Mouse (Mus musculus): Measurements from ENCODE around the gene Ano10. TPM values are rescaled to one million over a fixed set of nuclear protein-coding genes. Genes with fewer than 3 reads are reported as not detected.
A peak's percentile ranks its signal among the peaks of the same experiment; 100 is the strongest.
"Not testable (repeated sequence)": the region's sequence is repeated elsewhere in the genome, so short reads cannot be mapped to it uniquely, and the experiment has no call there.

Ano10 gene
- total RNA-seq, 2 experiments from 2014 or later, result 18.3 to 18.8 TPM

- TF ChIP-seq CTCF (conservative IDR thresholded peaks at IDR 0.05), result no peak
- no peak for DNase-seq (ENCODE audit: low spot score in 2 of 2)
- peak overlapping the region; percentile 23; the same call in 1 of the 2 replicates for H3K27ac ChIP-seq
- no peak overlapping the region for H3K4me3 ChIP-seq
These were observed 115.8 kb downstream of the Ano10 start for GRCm38 (mm10) chr9:122178427-122178826.

- Histone ChIP-seq H3K4me3 (no peak overlapping the region), H3K27ac (no peak overlapping the region; the same call in 1 of the 2 replicates)
- no peak for DNase-seq (ENCODE audit: low spot score in 2 of 2)
- no peak for TF ChIP-seq CTCF (conservative IDR thresholded peaks at IDR 0.05)
These were observed 116.7 kb downstream of the Ano10 start for GRCm38 (mm10) chr9:122177256-122178220.

- no peak overlapping the region for H3K4me3 ChIP-seq
- no peak overlapping the region for H3K27ac ChIP-seq
- no peak for TF ChIP-seq CTCF (conservative IDR thresholded peaks at IDR 0.05)
- DNase-seq (ENCODE audit: low spot score in 2 of 2), result no peak
These were observed 119.5 kb downstream of the Ano10 start for GRCm38 (mm10) chr9:122174723-122175122.

GRCm38 (mm10) chr9:122173405-122174233 is 120.6 kb downstream of the Ano10 start:
- DNase-seq (ENCODE audit: low spot score in 2 of 2), result no peak
- TF ChIP-seq CTCF (conservative IDR thresholded peaks at IDR 0.05), result no peak
- no peak overlapping the region for H3K4me3 ChIP-seq

GRCm38 (mm10) chr9:122172612-122173186 is 121.5 kb downstream of the Ano10 start:
- no peak overlapping the region for H3K4me3 ChIP-seq
- no peak overlapping the region for H3K27ac ChIP-seq
- no peak for DNase-seq (ENCODE audit: low spot score in 2 of 2)
- TF ChIP-seq CTCF (conservative IDR thresholded peaks at IDR 0.05), result peak; percentile 40; the same call in 1 of the 2 replicates

More at GRCm38 (mm10) chr9:122173405-122174233, 120.6 kb downstream of the Ano10 start:
- no peak overlapping the region for H3K27ac ChIP-seq

GRCm38 (mm10) chr9:122169901-122170300 is 124.3 kb downstream of the Ano10 start:
- DNase-seq (ENCODE audit: low spot score in 2 of 2), result no peak
- TF ChIP-seq CTCF (conservative IDR thresholded peaks at IDR 0.05), result peak; percentile 34
- peak overlapping the region; percentile 64; the same call in 1 of the 2 replicates for H3K27ac ChIP-seq
- no peak overlapping the region for H3K4me3 ChIP-seq

- not testable (repeated sequence) for H3K4me3 ChIP-seq; DNase-seq (ENCODE audit: low spot score in 2 of 2); H3K27ac ChIP-seq
These were observed 126.5 kb downstream of the Ano10 start for GRCm38 (mm10) chr9:122167719-122168118.

GRCm38 (mm10) chr9:122164535-122164934 is 129.7 kb downstream of the Ano10 start:
- no peak for TF ChIP-seq CTCF (conservative IDR thresholded peaks at IDR 0.05)
- Histone ChIP-seq H3K4me3 (no peak overlapping the region), H3K27ac (no peak overlapping the region)
- no peak for DNase-seq (ENCODE audit: low spot score in 2 of 2)

GRCm38 (mm10) chr9:122157079-122157441 is 137.2 kb downstream of the Ano10 start:
- Histone ChIP-seq H3K4me3 (no peak overlapping the region), H3K27ac (no peak overlapping the region)
- no peak for DNase-seq (ENCODE audit: low spot score in 2 of 2)
- TF ChIP-seq CTCF (conservative IDR thresholded peaks at IDR 0.05), result no peak

- H3K27ac ChIP-seq, result no peak overlapping the region
- H3K4me3 ChIP-seq, result no peak overlapping the region
- DNase-seq (ENCODE audit: low spot score in 2 of 2), result no peak
- TF ChIP-seq CTCF (conservative IDR thresholded peaks at IDR 0.05), result peak; percentile 75
These were observed 137.7 kb downstream of the Ano10 start for GRCm38 (mm10) chr9:122156389-122157078.

- no peak for TF ChIP-seq CTCF (conservative IDR thresholded peaks at IDR 0.05)
- H3K27ac ChIP-seq, result no peak overlapping the region; the same call in 1 of the 2 replicates
- H3K4me3 ChIP-seq, result no peak overlapping the region
- DNase-seq (ENCODE audit: low spot score in 2 of 2), result no peak
These were observed 139.0 kb downstream of the Ano10 start for GRCm38 (mm10) chr9:122155193-122155592.

- Histone ChIP-seq H3K4me3 (no peak overlapping the region), H3K27ac (no peak overlapping the region)
- no peak for TF ChIP-seq CTCF (conservative IDR thresholded peaks at IDR 0.05)
- no peak for DNase-seq (ENCODE audit: low spot score in 2 of 2)
These were observed 140.8 kb downstream of the Ano10 start for GRCm38 (mm10) chr9:122153436-122153835.
